Mouse (Mus musculus) left cerebral cortex, postnatal 36 days (tissue): Measurements from ENCODE around the gene Cul4b. TPM values are rescaled to one million over a fixed set of nuclear protein-coding genes. Genes with fewer than 3 reads are reported as not detected.

Experiments
- total RNA-seq, 2 experiments: library from RNA; stranded (reverse); gene quantifications; 2 replicates each; pipeline ENCODE4 v1.2.3; 2021

Cul4b gene
- total RNA-seq, 2 experiments from 2014 or later, result 32.8 to 37.6 TPM

Other genes with a start within 250 kb of the Cul4b start
- gene Lamp2, start 119.7 kb downstream of the Cul4b start, total RNA-seq, result 10 to 100 TPM; 67.1 to 75.9 TPM
- 10 to 100 TPM; 67.3 to 82.1 TPM for gene Mcts1, start 24.4 kb upstream of the Cul4b start, total RNA-seq
- gene C1galt1c1, start 58.9 kb upstream of the Cul4b start, total RNA-seq, result 10 to 100 TPM; 20.9 to 25.7 TPM
- gene 6030498E09Rik, start 196.5 kb upstream of the Cul4b start, total RNA-seq, result not detected